Mouse (Mus musculus) T-helper 1 cell (primary cell): ENCODE results near the gene Osbpl8.

Source experiments
- in situ Hi-C: fragments of 300-600 bp; cut with MboI, MseI; formaldehyde crosslinking; loops from one replicate; pipeline ENCODE4 v1.15.1; 2025; ENCODE audit warnings: high pct_unique_total_duplicates

Osbpl8 gene

DNA sequence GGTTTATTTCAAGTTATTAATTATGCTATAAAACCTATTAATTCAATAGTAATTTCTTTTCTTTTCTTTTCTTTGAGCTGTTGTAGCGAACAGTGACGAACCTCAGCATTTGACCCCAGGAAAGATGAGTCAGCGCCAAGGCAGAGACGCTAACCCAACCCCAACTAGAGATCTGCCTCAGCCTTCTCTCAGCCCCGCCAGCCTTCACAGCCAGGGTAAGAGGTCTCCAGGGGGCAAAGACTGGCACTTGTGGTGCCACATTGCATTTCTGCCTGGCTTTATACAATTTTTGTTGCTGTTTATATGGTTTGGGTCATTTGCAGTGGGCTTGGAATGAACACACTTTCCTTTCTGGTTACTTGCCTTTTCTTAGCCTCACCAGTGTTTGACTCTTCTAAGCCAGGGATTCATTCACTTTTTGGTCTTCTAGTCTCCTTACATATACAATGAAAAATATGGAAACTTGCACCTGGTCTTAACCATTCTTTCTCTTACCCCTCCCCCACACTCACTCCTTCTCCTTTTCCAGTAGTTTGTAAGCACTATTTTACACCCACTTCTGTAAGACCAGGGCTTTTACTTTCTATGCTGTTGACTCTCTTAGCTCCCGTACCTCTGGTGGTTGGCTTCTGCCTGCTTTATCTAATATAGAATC lies 69.1 kb downstream of the Osbpl8 start:
- in situ Hi-C loops: no loop called here

DNA sequence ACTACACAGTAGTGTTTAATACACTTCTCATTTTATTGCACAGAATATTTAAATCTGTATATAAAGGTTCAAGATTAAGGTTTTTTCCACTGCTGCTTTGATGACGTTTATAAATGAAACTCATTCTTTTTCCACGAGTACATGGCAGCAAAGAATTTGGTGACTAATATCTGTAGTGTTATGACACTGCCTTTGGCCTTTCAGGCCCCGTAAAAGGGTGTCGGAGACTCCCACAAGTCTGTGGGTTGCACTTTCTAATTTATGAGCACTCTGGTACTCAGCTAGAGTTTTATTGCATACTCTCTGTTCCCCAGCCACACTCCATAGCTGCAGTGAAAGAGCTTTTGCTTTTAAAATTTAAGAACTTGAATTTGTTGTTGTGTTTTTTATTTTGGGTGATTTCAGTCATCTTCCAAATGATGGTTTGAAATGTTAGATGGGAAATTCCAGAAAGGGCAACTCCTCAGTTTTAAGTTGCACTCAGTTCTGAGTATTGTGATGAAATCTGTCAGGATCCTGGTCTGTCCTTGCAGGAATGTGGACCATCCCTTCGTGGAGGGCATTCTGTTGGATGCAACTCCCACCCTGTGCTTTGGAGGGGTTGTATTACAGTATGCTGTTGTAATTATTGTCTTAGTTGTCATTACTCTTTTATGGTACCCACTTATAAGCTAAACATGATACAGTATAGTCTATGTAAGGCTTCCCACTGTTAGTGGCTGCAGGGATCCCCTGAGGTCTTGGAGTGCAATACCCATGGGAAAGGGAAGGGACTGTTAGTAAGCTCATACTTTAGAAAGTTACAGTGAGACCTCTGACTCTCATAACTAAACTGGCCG lies 70.1 kb downstream of the Osbpl8 start:
- in situ Hi-C loops: no loop called here

DNA sequence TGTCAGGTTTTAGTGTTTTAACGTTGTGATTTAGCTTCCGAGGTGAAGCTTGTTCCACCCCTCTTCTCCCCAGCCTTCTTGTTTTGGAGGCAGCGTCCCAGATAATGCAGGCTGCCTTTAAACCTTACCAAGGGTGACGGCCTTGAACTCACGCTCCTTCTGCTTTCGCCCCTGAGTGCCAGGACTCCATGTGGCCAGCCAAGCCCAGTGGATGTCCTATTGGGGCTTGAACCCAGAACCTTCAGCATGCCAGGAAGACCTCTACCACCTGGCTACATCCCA lies 70.7 kb downstream of the Osbpl8 start:
- in situ Hi-C loops: no loop called here

DNA sequence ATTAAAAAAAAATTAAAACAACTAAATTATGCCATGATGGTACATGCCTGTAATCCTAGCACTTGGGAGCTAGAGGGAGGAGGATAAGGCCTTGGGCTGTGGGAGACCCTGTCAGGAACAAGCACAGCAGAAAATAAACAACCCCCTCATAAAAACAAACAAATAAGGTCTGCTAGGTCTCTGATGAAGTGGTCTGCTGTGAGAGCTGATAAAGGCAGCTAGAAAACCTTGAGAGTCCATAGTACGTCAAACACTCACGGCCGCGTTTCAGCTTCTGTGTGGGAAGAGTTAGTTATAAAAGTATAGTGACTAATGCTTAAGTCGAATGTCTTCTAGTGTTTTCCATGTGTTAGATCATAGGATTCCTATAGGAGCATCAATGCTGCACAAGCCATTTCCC lies 72.9 kb downstream of the Osbpl8 start:
- in situ Hi-C loops: no loop called here

DNA sequence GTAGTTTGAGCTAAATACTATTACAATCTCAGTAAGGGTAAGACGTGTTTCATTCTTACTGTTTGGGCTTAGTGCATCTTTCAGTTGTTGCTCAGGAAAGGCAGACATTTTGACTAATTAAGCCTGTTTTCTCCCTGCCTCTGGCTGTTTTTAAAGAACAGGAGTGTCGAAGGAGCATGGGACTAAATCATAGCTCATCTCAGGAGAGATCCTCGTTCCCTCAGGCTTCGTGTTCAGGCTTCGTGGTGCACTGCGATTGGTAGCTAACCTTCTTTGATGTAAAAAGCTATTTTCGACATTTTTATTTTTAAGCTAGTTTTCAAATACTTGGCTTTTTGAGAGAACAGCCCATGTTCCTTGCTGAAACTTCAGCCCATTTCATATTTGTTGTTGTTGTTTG lies 78.1 kb downstream of the Osbpl8 start:
- in situ Hi-C loops: no loop called here

DNA sequence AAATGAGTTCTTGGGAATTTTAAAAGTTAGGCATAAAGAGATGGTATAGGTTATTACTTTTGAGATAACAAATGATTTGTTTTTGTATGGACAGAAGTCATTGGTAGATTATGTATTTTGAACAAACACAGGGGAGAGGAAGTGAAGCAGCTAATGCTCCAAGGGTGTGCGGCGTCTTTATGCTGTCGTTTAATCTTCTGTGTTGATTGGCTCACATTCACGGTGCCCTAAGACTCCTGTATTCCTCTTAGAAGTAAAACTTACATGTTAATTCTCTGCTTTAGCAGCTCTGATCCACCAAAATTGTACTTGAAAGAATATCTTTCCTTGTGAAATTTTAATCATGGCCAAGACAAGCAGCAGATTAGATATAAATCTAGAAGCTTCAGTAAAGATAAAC lies 83.1 kb downstream of the Osbpl8 start:
- in situ Hi-C loops: no loop called here

DNA sequence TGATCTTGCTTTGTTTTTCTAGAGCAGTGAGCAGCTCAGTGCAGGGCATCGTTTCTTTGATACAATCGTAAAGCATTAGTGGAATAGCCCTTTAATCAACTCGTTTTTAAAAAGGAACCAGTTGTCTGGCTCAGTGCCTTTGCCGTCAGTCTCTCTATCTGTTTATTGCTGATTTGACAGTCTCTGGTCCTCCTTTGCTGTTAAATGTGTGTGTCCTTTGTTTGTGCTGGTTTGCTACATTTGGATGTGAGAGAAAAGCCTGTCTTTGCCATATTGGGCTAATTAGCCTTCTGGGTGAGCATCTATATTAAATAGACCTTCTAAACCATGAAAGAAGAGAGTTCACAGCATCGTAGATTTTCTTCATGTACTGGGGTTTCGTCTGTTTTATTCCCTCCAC lies 83.6 kb downstream of the Osbpl8 start:
- in situ Hi-C loops: no loop called here

DNA sequence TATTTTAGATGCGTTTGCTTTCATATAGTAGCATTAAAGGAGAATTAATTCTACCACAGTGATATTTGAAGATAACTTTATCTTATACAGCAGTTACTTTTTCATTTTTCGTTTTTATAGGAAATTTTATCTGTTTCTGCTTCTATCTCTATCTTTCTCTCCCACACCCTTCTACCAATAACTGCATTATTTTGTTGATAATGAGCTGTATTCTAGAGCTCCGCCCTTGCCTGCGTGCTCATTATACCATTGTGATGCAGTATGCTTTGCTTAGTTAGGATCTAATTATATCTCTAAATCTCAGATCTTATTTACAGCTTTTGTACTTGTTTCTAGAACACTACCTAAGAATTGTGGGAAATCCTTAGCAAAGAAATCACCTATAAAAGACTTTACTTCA lies 85.6 kb downstream of the Osbpl8 start:
- in situ Hi-C loops: no loop called here

DNA sequence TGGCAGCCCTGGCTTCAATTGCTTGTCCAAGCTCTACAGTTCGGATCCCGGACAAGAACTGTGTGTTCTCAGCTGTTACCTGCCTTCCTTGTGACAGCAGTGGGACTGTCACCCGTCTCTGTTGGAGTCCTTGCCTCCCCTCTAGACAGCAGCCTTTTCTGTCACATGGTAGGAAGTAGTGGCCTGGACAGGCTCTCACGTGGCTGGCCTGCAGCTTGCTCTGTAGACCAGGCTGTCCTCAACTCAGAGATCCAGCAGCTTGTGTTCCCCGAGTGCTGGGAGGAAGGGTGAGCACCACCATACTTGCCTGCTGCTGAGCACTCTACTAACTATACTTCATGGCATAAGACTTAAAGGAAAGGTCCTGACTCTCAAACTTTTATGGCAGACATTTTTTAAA lies 87.1 kb downstream of the Osbpl8 start:
- in situ Hi-C loops: no loop called here

DNA sequence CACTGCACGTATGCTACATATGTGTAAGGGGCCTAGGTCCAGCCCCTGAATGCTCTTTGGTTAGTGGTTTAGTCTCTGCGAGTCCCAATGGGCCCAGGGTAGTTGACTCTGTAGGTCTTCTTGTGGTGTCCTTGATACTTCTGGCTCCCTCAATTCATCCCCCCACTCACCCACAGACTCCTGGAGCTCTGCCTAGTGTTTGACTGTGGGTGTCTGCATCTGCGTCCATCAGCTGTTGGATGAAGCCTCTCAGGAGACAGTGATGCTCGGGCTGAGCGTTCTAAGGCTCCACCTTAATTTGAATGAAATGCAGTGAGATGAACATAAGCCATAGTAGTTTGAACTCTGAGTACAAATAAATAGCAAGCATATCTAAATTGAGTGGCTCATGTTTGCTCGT lies 90.7 kb downstream of the Osbpl8 start:
- in situ Hi-C loops: no loop called here

DNA sequence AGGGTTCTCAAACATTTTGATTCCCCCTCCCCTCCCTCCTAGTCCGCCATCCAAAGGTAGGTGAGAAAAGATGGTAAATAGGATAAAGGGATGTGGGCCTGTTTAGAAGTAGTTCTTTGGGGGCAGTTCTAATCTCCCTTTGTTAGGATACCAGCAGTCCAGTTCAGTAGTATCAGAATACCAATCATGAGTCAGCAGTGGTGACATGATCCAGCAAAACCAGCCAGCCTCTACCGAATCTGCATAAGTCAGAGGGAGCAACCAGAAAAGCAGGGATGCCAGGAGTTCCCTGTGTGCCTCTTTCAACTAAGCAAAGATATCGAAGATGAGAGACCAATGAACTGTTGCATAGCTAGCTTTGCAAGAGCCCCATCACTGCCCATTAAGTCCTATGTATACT lies 91.6 kb downstream of the Osbpl8 start:
- in situ Hi-C loops: no loop called here

DNA sequence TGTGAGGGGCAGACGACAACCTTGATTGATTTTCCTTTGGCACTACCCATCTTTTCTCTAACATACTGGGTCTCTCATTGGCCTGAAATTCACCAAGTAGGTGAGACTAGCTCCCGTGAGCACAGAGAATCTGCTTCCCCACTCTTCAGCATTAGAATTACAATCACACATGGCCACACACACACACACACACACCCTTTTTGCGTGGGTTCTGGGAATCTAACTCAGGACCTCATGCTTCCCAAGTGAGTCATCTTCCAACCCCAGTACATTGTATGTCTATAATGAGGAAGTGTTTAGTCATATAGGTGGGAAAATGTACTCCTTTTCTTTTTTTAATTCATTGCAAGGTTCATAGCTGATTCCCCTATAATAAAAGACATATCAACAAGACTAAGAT lies 92.8 kb downstream of the Osbpl8 start:
- in situ Hi-C loops: no loop called here

DNA sequence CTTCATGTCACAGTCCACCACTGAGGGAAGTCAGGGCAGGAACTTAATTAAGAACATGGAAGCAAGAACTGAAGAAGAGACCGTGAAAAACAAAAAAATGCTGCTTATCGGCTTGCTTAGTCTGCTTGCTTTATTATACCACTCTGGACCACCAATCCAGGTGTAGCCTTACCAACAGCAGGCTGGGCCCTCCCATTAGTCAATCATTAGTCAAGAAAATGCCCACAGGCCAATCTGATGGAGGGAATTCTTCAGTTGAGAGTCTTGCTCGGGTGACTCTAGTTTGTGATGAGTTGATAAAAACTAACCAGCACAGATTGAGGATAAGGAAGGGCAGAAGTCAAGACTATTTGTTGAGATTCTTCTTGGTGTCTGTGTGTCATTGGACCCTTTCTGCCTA lies 93.7 kb downstream of the Osbpl8 start:
- in situ Hi-C loops: no loop called here

DNA sequence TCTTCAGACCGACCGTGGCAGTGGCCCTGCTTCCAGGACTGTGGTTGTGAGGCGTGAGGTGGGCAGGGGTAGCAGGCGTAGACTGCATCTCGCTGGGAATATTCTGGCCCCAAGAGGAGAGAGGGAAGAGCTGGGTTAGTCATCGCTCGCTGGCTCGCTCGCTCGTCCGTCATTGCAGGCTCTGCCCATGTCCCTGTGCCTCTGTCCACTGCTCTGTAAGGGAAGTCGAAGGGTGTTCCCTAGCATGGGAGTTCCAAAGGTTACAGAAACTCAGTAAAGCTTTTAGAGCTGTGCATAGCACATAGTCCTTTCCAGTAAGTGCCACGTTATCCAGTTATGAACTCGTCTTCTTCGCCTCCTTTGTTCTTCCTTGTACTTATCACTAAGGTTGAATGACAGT lies 107.1 kb downstream of the Osbpl8 start:
- in situ Hi-C loops: no loop called here

DNA sequence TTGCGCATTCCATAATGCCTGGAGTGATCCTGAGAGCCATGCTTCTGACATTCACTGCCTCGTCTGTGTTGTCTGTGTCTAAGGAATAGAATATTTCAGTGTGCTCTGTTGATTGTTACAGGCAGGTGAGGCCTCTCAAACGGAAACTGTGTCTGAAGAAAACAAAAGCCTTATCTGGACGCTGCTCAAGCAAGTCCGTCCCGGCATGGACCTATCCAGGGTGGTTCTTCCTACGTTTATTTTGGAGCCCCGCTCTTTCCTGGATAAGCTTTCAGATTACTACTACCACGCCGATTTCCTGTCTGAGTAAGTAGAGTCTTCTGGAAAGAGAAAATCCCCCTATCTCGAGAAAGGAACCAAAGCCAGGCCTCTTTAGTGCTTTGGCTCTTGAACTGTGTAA lies 108.4 kb downstream of the Osbpl8 start:
- in situ Hi-C loops: no loop called here

DNA sequence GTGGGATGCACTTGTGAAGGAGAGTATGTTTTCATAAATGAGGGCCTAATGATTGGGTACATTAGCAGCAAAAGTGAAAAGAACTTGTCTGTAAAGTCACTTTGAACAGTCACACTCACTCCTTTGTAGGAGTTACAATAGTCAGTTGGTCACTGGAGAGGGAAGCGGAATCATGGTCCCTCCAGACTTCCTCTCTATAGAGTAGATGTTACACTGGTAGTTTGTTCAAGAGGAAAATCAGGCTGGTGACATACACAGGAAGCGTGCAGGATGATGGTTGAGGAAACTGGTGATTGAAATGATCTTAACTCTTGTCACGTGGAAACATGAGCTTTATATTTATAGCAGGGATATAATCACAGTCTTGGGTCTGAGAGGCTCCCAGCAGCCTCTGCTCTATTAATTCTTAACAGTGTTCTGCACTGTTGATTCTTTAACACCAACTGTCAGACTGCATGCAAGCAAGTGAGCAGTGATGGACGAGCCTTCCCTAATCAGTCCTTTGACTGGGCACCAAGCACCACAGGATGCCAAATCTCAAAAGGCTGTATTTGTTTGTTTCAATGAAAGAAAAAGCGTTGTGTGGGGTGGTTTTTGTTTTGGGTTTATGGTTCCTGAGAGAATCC lies 109.0 kb downstream of the Osbpl8 start:
- in situ Hi-C loops: no loop called here

DNA sequence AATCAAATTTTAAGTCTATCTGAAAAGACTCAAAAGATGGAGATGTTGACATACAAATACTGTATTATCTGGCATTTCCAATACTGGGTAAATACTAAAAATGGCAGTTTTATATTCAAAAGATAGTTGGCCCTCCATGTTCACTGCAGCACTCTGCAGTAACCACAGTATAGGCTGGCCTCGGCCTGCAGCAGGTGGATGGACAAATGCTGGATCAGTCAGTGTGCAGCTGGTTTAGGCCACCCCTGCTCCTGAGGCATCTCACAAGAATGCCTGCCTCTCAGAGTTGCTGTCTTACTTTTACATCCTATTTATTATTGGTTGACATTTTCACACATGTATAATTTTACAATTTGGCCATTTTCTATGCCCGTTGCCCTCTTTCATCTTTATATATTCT lies 111.3 kb downstream of the Osbpl8 start:
- in situ Hi-C loops: no loop called here

DNA sequence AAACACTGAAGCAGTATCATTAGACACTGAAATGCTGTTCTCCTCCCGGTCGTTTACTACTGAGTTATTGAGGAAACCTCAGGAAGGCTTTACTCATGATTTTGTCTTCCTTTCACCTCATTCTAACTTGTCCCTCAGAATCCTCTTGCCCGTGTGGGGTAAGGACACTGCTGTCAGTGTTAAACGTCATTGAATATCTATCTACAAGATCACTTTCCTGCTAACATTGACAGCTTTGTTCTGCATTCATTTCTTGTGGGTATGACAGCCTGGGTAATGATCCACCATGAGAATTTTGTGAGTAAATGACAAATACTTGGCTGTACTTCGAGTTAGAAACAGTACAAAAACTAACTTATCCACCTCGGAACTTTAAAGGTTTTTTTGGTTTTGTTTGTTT lies 133.1 kb downstream of the Osbpl8 start:
- in situ Hi-C loops: no loop called here

DNA sequence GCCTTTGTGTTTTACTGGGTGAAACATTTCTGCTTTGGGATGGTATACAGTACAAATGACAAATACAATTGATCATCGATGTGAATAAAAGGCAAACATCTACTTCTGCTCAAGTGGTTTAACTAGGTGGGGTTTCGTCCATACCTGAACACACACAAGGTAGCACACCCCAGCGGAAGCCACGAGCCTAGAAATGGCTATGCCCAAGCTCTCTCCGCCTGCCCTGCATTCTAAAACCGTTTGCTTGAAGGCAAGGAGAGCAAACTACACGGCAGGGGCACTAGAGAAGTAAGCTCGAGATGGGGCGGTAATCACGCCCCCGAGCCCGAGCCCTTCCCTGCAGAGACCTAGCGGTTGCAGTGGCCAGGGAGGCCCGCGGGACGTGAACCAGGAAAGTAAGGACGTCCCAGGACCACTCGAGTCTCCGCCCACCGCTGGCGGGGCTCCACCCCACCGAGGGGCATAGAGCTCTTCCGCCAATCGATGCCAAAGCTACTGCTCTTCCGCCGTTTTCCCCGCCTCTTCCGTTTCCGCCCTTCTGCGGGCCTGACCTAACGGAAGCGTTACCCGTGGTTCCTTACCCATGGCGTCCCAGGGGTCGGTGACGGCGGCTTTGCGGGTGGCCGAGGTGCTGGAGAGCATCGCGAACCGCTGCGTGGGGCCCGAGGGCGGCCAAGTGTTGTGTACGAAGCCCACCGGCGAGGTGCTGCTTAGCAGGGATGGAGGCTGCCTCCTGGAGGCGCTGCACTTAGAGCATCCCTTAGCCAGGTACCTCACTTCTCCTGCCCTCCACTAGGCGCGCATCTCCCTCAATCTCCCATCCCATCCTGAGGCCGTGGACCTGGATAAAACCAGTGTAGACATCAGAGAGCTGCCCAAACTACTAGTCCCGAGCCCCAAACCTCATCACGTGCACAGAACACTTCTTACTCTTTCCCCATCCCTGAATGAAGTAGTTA lies 133.9 kb downstream of the Osbpl8 start, which contains the start of gene Bbs10:
Gene Bbs10, plus strand, starts transcription at position 540 of the 959 bp plus-strand sequence.
- in situ Hi-C loops: no loop called here

DNA sequence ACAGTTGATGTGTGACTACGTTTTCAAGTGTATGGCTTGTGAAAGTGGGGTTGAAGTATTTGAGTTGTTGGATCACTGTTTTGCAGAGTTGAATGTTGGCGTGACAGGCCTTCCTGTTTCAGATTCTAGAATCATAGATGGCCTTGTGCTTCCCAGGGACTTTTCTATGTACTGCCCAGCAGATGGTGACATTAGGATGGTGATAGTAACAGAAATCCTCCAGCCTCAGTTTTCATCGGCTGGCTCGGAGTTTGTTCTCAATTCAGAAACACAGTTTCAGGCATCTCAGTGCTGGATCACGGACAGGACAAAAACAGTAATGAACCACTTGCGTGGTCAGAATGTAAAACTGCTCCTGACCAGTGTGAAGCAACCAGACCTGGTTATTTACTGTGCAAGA lies 135.0 kb downstream of the Osbpl8 start:
- in situ Hi-C loops: no loop called here

DNA sequence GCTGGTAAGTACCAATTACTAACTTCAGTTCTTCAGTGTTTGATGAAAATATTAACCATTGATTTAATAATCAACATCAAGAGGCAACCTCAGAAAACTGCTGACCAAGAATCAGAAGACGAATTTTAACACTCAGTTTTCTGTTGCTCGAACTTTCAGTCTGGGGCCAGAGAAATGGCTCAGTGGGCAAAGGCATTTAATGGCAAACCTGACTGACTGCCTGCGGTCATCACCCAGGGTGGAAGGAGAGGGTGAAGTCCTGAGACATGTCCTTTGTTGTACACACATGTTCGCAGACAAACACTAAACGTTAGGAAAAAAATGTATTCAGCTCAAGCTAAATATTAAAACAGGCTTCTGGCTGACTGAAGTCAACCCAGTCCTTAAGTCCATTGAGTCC lies 136.5 kb downstream of the Osbpl8 start:
- in situ Hi-C loops: loop anchor here (5.0 kb wide), 1 partner anchor 171 kb away; the partner anchor contains the start of gene Nap1l1

DNA sequence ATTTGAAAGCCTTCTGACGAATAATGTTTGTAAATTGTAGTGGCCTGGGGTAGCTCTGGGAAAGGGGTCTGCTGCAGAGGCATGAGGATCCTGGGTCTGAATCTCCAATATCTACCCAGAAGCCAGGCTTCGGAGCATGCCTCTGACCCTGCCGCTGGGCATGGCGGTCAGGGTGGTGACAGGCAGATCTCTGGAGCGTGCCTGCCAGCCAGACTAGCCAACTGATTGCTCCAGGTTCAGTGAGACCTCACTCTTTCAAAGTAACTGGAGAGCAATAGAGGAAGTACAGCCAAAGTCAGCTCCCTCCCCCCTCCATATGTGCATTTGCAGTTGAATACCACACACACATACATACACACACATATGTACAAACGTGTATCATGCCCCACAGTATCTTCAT lies 137.9 kb downstream of the Osbpl8 start:
- in situ Hi-C loops: loop anchor here (5.0 kb wide), 1 partner anchor 170 kb away; the partner anchor contains the start of gene Nap1l1
